Mouse (Mus musculus): Measurements from ENCODE around the gene Hpf1.

DNA sequence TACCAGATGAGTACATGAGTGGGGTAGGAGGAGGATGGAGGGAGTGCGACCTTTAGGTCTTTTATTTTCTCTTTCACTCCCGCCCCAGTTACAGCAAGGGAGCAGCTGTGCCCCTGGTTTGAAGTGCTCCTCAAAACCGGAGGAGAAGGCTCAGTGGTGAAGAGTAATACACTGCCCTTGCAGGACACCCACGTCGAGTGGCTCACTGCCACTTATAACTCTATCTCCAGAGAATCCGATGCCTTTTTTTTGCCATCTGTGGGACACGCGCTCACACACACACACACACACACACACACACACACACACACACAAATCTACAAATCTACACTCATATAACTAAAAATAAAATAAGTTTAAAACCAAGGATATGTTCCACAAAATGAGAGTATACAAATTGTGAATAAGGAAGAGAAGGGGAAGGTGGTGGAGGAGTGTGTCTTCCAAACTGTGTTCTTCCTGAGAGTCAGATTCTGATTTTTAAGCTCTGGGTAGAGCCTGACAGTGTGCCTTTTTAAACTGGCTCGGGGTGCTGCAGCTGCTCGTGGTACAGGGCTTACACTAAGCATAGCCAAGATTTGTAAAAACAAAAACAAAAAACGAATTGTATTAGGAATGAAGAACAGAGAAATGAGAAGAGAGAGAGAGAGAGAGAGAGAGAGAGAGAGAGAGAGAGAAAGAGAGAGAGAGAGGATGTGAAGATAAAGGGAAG is 931 bp upstream of the Hpf1 start:
- TF ChIP-seq POLR2A (IDR thresholded peaks at IDR 0.05; ENCODE audit: extremely low read depth, insufficient read depth, low read length): no peak
- no peak for TF ChIP-seq CTCF (IDR thresholded peaks at IDR 0.05; ENCODE audit: extremely low read depth, insufficient read depth, low read length)

Data from cortical plate, adult 2 months (tissue).